Mouse (Mus musculus) layer of hippocampus, adult 2 months (tissue): ENCODE data around the gene Tas2r122. TPM values are rescaled to one million over a fixed set of nuclear protein-coding genes. Genes with fewer than 3 reads are reported as not detected.
"Not testable (repeated sequence)": the region's sequence is repeated elsewhere in the genome, so short reads cannot be mapped to it uniquely, and the experiment has no call there.

Source experiments
- DNase-seq, 2 experiments: peaks; one replicate each; pipeline ENCODE4 v3.0.0; 2022; ENCODE audit warnings: low spot score in 2 of 2
- H3K27ac ChIP-seq: fragments of 200-600 bp; 2 replicates; pipeline ENCODE4 v1.8.1; 2022
- H3K4me3 ChIP-seq: fragments of 200-600 bp; 2 replicates; pipeline ENCODE4 v1.8.1; 2022; ENCODE audit warnings: mild to moderate bottlenecking
- CTCF ChIP-seq: fragments of 200-600 bp; conservative IDR thresholded peaks from 2 replicates; pipeline ENCODE4 v1.8.1; 2022; ENCODE audit warnings: antibody characterized with exemption, mild to moderate bottlenecking, moderate library complexity
- long read RNA-seq, 2 experiments: library from polyadenylated mRNA; stranded (forward); transcript quantifications; one replicate each; pipeline ENCODE4 v2.0.0; 2021; ENCODE audit warnings: borderline mapping rate in 2 of 2
- total RNA-seq, 2 experiments: library from RNA; stranded (reverse); gene quantifications; 2 replicates each; pipeline ENCODE4 v1.2.3; 2021

The Tas2r122 gene
- not detected for total RNA-seq
- long read RNA-seq, experiment 1 = 0 reads
- long read RNA-seq, experiment 2 = 0 reads

DNA sequence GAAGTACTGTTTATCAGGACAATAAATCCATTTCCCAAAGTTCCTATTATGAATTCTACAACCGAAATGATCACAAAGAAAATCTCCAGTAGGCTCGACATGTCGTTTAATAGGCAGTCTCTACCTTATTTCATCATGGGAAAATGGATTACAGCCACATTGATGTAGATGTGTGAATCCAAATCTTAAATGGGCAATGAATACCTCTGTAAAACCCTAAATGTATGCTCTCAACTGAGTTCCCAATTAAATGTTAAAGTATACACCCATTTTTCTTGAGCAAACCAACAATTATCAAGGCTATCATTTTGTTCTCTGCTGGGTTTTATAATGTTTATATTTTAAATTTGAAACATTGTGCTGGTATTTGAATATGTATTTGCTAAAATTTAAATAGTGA, at the start of gene Tas2r122:
TSS of gene Tas2r122 (minus strand) at position 101 of the 400 bp plus-strand sequence.
- no peak within 1 kb of the TSS for H3K27ac ChIP-seq
- H3K4me3 ChIP-seq = no peak within 1 kb of the TSS
- no peak for TF ChIP-seq CTCF
- no peak for DNase-seq

DNA sequence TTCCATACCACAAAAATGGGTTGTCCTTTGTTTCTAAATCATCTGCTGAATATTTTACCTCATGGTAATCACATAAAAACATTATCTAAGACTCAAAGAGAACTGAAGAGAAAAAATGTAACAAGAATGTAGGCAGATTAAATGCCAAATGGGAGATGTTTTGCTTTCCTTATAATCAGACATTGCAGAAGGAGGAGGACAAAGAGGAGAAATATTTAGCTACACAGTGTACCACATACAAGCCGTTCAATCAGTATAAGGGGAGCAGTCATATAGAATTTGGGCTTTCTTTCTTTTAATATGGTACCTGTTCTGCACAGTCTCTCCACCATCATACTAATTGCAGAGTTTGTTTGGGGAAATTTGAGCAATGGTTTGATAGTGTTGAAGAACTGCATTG, 42.7 kb upstream of the Tas2r122 start, which contains the start of gene Tas2r124:
TSS of gene Tas2r124 (plus strand) at position 301 of the 400 bp plus-strand sequence.
- Histone ChIP-seq H3K4me3 (no peak within 1 kb of the TSS), H3K27ac (no peak within 1 kb of the TSS)
- no peak for DNase-seq
- no peak for TF ChIP-seq CTCF

DNA sequence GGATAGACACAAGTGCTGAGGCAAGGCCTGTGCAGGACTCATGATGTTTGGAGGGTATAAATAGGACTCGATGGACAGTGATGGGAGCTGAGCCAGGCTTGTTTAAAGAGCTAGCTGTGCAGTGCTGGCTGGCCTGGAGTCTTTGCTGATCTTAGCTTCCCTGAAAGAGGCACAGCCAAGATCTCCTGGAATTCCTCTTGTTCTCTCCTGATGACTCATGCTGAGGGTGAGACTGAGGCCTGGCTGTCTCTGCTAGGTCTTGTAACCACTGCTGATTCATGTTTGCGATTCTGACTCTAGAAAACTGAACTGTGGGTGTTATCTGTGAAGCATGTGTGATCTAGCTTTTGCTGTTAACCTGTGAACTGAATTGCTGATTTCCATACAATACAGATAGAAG, 38.5 kb upstream of the Tas2r122 start:
- H3K27ac ChIP-seq = no peak overlapping the region
- no peak overlapping the region for H3K4me3 ChIP-seq
- no peak for TF ChIP-seq CTCF
- no peak for DNase-seq

DNA sequence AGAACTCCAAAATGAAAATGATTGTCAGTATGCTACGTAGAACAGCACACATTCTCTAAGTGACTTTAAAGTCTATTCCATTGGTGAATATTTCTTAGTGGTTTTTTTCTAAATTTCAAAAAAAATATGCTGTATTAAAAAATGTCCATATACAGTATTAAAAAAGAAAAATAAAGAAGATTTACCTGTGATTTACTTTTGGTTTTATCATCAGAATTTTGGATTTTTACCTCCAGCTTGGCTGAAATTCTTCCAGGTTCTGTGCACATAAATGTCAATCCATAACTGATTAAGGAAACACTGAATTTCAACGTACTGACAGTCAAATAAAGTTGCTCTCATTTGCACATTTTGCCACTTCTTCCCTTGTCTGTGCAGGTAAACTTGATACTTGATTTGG, 26.2 kb upstream of the Tas2r122 start, which contains the start of gene Tas2r115:
TSS of gene Tas2r115 (minus strand) at position 101 of the 400 bp plus-strand sequence.
- no peak for TF ChIP-seq CTCF
- Histone ChIP-seq H3K4me3 (no peak within 1 kb of the TSS), H3K27ac (no peak within 1 kb of the TSS)
- no peak for DNase-seq

GRCm38 (mm10) chr6:132700907-132701306, 10.8 kb downstream of the Tas2r122 start, which contains the start of gene Tas2r121:
TSS of gene Tas2r121 (minus strand) at chr6:132701007.
- no peak within 1 kb of the TSS for H3K27ac ChIP-seq
- no peak for TF ChIP-seq CTCF
- DNase-seq = no peak
- H3K4me3 ChIP-seq = no peak within 1 kb of the TSS

- H3K4me3 ChIP-seq, DNase-seq, H3K27ac ChIP-seq: not testable (repeated sequence)
Observed at GRCm38 (mm10) chr6:132691596-132691995, 20.1 kb downstream of the Tas2r122 start.

Other genes starting within 250 kb of the Tas2r122 start
- not detected for gene Prh1, start 142.1 kb downstream of the Tas2r122 start, total RNA-seq
- gene Prp2, start 116.0 kb downstream of the Tas2r122 start, total RNA-seq = not detected
- not detected for gene A630073D07Rik, start 60.4 kb downstream of the Tas2r122 start, total RNA-seq
- gene Tas2r120, start 55.0 kb downstream of the Tas2r122 start, total RNA-seq = not detected
- not detected for gene Tas2r121, start 10.9 kb downstream of the Tas2r122 start, total RNA-seq
- not detected for gene Tas2r115, start 26.1 kb upstream of the Tas2r122 start, total RNA-seq
- not detected for gene Tas2r124, start 42.8 kb upstream of the Tas2r122 start, total RNA-seq
- not detected for gene Tas2r102, start 50.2 kb upstream of the Tas2r122 start, total RNA-seq
- gene Tas2r136, start 66.2 kb upstream of the Tas2r122 start, total RNA-seq = not detected
- gene Tas2r117, start 90.9 kb upstream of the Tas2r122 start, total RNA-seq = not detected
- not detected for gene Tas2r123, start 135.2 kb upstream of the Tas2r122 start, total RNA-seq
- gene Tas2r116, start 143.5 kb upstream of the Tas2r122 start, total RNA-seq = not detected
- not detected for gene Tas2r110, start 156.1 kb upstream of the Tas2r122 start, total RNA-seq
- gene Tas2r113, start 181.1 kb upstream of the Tas2r122 start, total RNA-seq = not detected
- not detected for gene Tas2r125, start 197.7 kb upstream of the Tas2r122 start, total RNA-seq
- gene Tas2r129, start 239.2 kb upstream of the Tas2r122 start, total RNA-seq = not detected
- not detected for gene Tas2r131, start 246.0 kb upstream of the Tas2r122 start, total RNA-seq